Mouse (Mus musculus): ENCODE measurements around the gene Emc7. TPM values are rescaled to one million over a fixed set of nuclear protein-coding genes. Genes with fewer than 3 reads are reported as not detected.
"Not testable (repeated sequence)": the region's sequence is repeated elsewhere in the genome, so short reads cannot be mapped to it uniquely, and the experiment has no call there.

Gene Emc7
- polyA plus RNA-seq, 1 experiment from 2014 or later, result 20.1 TPM

- Histone ChIP-seq H3K9ac (ENCODE audit: low read depth, low read length) (no peak overlapping the region), H3K4me1 (ENCODE audit: control insufficient read depth, insufficient read depth, low read length) (no peaks in the 10 kb centered on the region), H3K9me3 (ENCODE audit: control insufficient read depth, low read length) (no peaks in the 10 kb centered on the region), H3K4me3 (ENCODE audit: low read length) (no peak overlapping the region), H3K4me2 (ENCODE audit: low read depth, low read length) (no peak overlapping the region), H3K36me3 (ENCODE audit: control insufficient read depth, insufficient read depth, low read length) (no peaks in the 10 kb centered on the region), H3K27me3 (replicated peaks; ENCODE audit: control insufficient read depth, insufficient read depth, low read length) (no peaks in the 10 kb centered on the region), H3K27ac (ENCODE audit: low read length) (no peak overlapping the region)
- ATAC-seq, result no peak
- WGBS, result 67% methylated on average over 2 of the region's 2 CpGs
These were observed 11.3 kb upstream of the Emc7 start for GRCm38 (mm10) chr2:112443491-112443890.

- no peak overlapping the region for H3K4me3 ChIP-seq (ENCODE audit: low read length)
- H3K27me3 ChIP-seq (replicated peaks; ENCODE audit: control insufficient read depth, insufficient read depth, low read length), result no peaks in the 10 kb centered on the region
- no peaks in the 10 kb centered on the region for H3K36me3 ChIP-seq (ENCODE audit: control insufficient read depth, insufficient read depth, low read length)
- H3K4me1 ChIP-seq (ENCODE audit: control insufficient read depth, insufficient read depth, low read length), result no peaks in the 10 kb centered on the region
- H3K9ac ChIP-seq (ENCODE audit: low read depth, low read length), result no peak overlapping the region
- no peaks in the 10 kb centered on the region for H3K9me3 ChIP-seq (ENCODE audit: control insufficient read depth, low read length)
- ATAC-seq, result no peak
- no peak overlapping the region for H3K27ac ChIP-seq (ENCODE audit: low read length)
- no peak overlapping the region for H3K4me2 ChIP-seq (ENCODE audit: low read depth, low read length)
These were observed 9.3 kb upstream of the Emc7 start for GRCm38 (mm10) chr2:112445511-112445910.

- not testable (repeated sequence) for H3K9ac ChIP-seq (ENCODE audit: low read depth, low read length); ATAC-seq; H3K27ac ChIP-seq (ENCODE audit: low read length); H3K4me1 ChIP-seq (ENCODE audit: control insufficient read depth, insufficient read depth, low read length); H3K4me3 ChIP-seq (ENCODE audit: low read length); H3K4me2 ChIP-seq (ENCODE audit: low read depth, low read length); H3K36me3 ChIP-seq (ENCODE audit: control insufficient read depth, insufficient read depth, low read length); H3K27me3 ChIP-seq (replicated peaks; ENCODE audit: control insufficient read depth, insufficient read depth, low read length); H3K9me3 ChIP-seq (ENCODE audit: control insufficient read depth, low read length)
- WGBS, result 69% methylated on average over 4 of the region's 4 CpGs
These were observed 6.8 kb upstream of the Emc7 start for GRCm38 (mm10) chr2:112448046-112448445.

GRCm38 (mm10) chr2:112448510-112449059 lies 6.2 kb upstream of the Emc7 start:
- Histone ChIP-seq H3K9me3 (ENCODE audit: control insufficient read depth, low read length) (no peaks in the 10 kb centered on the region), H3K4me3 (ENCODE audit: low read length) (no peak overlapping the region), H3K27me3 (replicated peaks; ENCODE audit: control insufficient read depth, insufficient read depth, low read length) (no peaks in the 10 kb centered on the region), H3K36me3 (ENCODE audit: control insufficient read depth, insufficient read depth, low read length) (no peaks in the 10 kb centered on the region), H3K9ac (ENCODE audit: low read depth, low read length) (no peak overlapping the region), H3K4me2 (ENCODE audit: low read depth, low read length) (no peak overlapping the region), H3K4me1 (ENCODE audit: control insufficient read depth, insufficient read depth, low read length) (no peaks in the 10 kb centered on the region), H3K27ac (ENCODE audit: low read length) (no peak overlapping the region)
- no peak for ATAC-seq

- ATAC-seq, result no peak
- Histone ChIP-seq H3K27me3 (replicated peaks; ENCODE audit: control insufficient read depth, insufficient read depth, low read length) (no peaks in the 10 kb centered on the region), H3K9ac (ENCODE audit: low read depth, low read length) (no peak overlapping the region), H3K27ac (ENCODE audit: low read length) (no peak overlapping the region), H3K36me3 (ENCODE audit: control insufficient read depth, insufficient read depth, low read length) (no peaks in the 10 kb centered on the region), H3K9me3 (ENCODE audit: control insufficient read depth, low read length) (no peaks in the 10 kb centered on the region), H3K4me2 (ENCODE audit: low read depth, low read length) (no peak overlapping the region), H3K4me1 (ENCODE audit: control insufficient read depth, insufficient read depth, low read length) (no peaks in the 10 kb centered on the region), H3K4me3 (ENCODE audit: low read length) (no peak overlapping the region)
- 32% methylated on average over 4 of the region's 4 CpGs for WGBS
These were observed 5.0 kb upstream of the Emc7 start for GRCm38 (mm10) chr2:112449597-112450296.

GRCm38 (mm10) chr2:112452513-112452912 lies 2.3 kb upstream of the Emc7 start:
- H3K4me3 ChIP-seq (ENCODE audit: low read length); H3K4me2 ChIP-seq (ENCODE audit: low read depth, low read length); H3K9ac ChIP-seq (ENCODE audit: low read depth, low read length); H3K36me3 ChIP-seq (ENCODE audit: control insufficient read depth, insufficient read depth, low read length); H3K27ac ChIP-seq (ENCODE audit: low read length); ATAC-seq; H3K27me3 ChIP-seq (replicated peaks; ENCODE audit: control insufficient read depth, insufficient read depth, low read length); H3K4me1 ChIP-seq (ENCODE audit: control insufficient read depth, insufficient read depth, low read length); H3K9me3 ChIP-seq (ENCODE audit: control insufficient read depth, low read length): not testable (repeated sequence)

- ATAC-seq, result peak; percentile 78
- H3K4me1 ChIP-seq (ENCODE audit: control insufficient read depth, insufficient read depth, low read length), result no peaks in the 10 kb centered on the region
- peak overlapping the region; percentile 85 for H3K9ac ChIP-seq (ENCODE audit: low read depth, low read length)
- H3K27me3 ChIP-seq (replicated peaks; ENCODE audit: control insufficient read depth, insufficient read depth, low read length), result no peaks in the 10 kb centered on the region
- peak overlapping the region; percentile 88 for H3K4me3 ChIP-seq (ENCODE audit: low read length)
- no peaks in the 10 kb centered on the region for H3K9me3 ChIP-seq (ENCODE audit: control insufficient read depth, low read length)
- peak overlapping the region; percentile 71 for H3K4me2 ChIP-seq (ENCODE audit: low read depth, low read length)
- 25% methylated on average over 17 of the region's 17 CpGs for WGBS
- no peaks in the 10 kb centered on the region for H3K36me3 ChIP-seq (ENCODE audit: control insufficient read depth, insufficient read depth, low read length)
- H3K27ac ChIP-seq (ENCODE audit: low read length), result peak overlapping the region; percentile 72
These were observed 504 bp upstream of the Emc7 start for GRCm38 (mm10) chr2:112454125-112454861.

GRCm38 (mm10) chr2:112460557-112460956 lies 5.8 kb downstream of the Emc7 start:
- Histone ChIP-seq H3K4me2 (ENCODE audit: low read depth, low read length) (no peak overlapping the region), H3K9ac (ENCODE audit: low read depth, low read length) (no peak overlapping the region), H3K9me3 (ENCODE audit: control insufficient read depth, low read length) (no peaks in the 10 kb centered on the region), H3K27ac (ENCODE audit: low read length) (no peak overlapping the region), H3K36me3 (ENCODE audit: control insufficient read depth, insufficient read depth, low read length) (peaks cover 9% of the 10 kb centered on the region), H3K4me1 (ENCODE audit: control insufficient read depth, insufficient read depth, low read length) (no peaks in the 10 kb centered on the region), H3K4me3 (ENCODE audit: low read length) (no peak overlapping the region), H3K27me3 (replicated peaks; ENCODE audit: control insufficient read depth, insufficient read depth, low read length) (no peaks in the 10 kb centered on the region)
- ATAC-seq, result no peak
- 94% methylated on average over 3 of the region's 3 CpGs for WGBS

- no peak overlapping the region for H3K9ac ChIP-seq (ENCODE audit: low read depth, low read length)
- no peak for ATAC-seq
- H3K27me3 ChIP-seq (replicated peaks; ENCODE audit: control insufficient read depth, insufficient read depth, low read length), result no peaks in the 10 kb centered on the region
- no peaks in the 10 kb centered on the region for H3K9me3 ChIP-seq (ENCODE audit: control insufficient read depth, low read length)
- peaks cover 5% of the 10 kb centered on the region; the same call in 1 of the 2 replicates for H3K36me3 ChIP-seq (ENCODE audit: control insufficient read depth, insufficient read depth, low read length)
- no peak overlapping the region for H3K4me2 ChIP-seq (ENCODE audit: low read depth, low read length)
- H3K4me3 ChIP-seq (ENCODE audit: low read length), result no peak overlapping the region
- H3K4me1 ChIP-seq (ENCODE audit: control insufficient read depth, insufficient read depth, low read length), result no peaks in the 10 kb centered on the region
- H3K27ac ChIP-seq (ENCODE audit: low read length), result no peak overlapping the region
These were observed 14.7 kb downstream of the Emc7 start for GRCm38 (mm10) chr2:112469542-112469941.
